11 mouse cellular contexts compared by ENCODE assay signal in genomic region chr10:59425369-59425768, GRCm38 (mm10). TPM values are rescaled to one million over a fixed set of nuclear protein-coding genes. Genes with fewer than 3 reads are reported as not detected.
DNase-seq lines count a peak whose midpoint lies in the region; ATAC-seq lines count a peak whose summit lies in the region.
"Had no signal": no experiment of that assay in that cellular context is flagged by ENCODE, and none has a peak within 500 bp of the region (broad histone marks: within the 10 kb centered on the region; RNA-seq: fewer than 3 reads in every experiment).

No protein-coding gene starts in this region.

- peaks cover 71% of the 10 kb centered on the region for H3K4me1 ChIP-seq in megakaryocyte, embryonic 14.5 days
- no peaks in the 10 kb centered on the region for H3K4me1 ChIP-seq in hindbrain, embryonic 16.5 days (ENCODE audit: control insufficient read depth, insufficient read depth, low read depth, low read length)
- peaks cover 10% of the 10 kb centered on the region; the same call in 1 of the 2 replicates for H3K4me1 ChIP-seq in intestine, embryonic 15.5 days (replicated peaks)

- no peaks in the 10 kb centered on the region for H3K9me3 ChIP-seq in megakaryocyte, embryonic 14.5 days
- no peaks in the 10 kb centered on the region for H3K9me3 ChIP-seq in hindbrain, embryonic 16.5 days (ENCODE audit: control insufficient read depth, low read length)
- H3K9me3 ChIP-seq in intestine, embryonic 15.5 days, result no peaks in the 10 kb centered on the region
- H3K9me3 ChIP-seq: G1E had no signal

- H3K4me3 ChIP-seq in megakaryocyte, embryonic 14.5 days (replicated peaks), result peak overlapping the region; percentile 40
- H3K4me3 ChIP-seq in hindbrain, embryonic 16.5 days (ENCODE audit: low read length), result no peak overlapping the region
- H3K4me3 ChIP-seq in intestine, embryonic 15.5 days (replicated peaks), result no peak overlapping the region

- peaks cover 60% of the 10 kb centered on the region for H3K36me3 ChIP-seq in megakaryocyte, embryonic 14.5 days (replicated peaks; ENCODE audit: low read length)
- no peaks in the 10 kb centered on the region for H3K36me3 ChIP-seq in hindbrain, embryonic 16.5 days (ENCODE audit: control insufficient read depth, insufficient read depth, low read length)
- H3K36me3 ChIP-seq in intestine, embryonic 15.5 days, result no peaks in the 10 kb centered on the region
- H3K36me3 ChIP-seq: G1E had no signal

- no peaks in the 10 kb centered on the region for H3K27me3 ChIP-seq in megakaryocyte, embryonic 14.5 days (replicated peaks)
- no peaks in the 10 kb centered on the region for H3K27me3 ChIP-seq in hindbrain, embryonic 16.5 days (replicated peaks; ENCODE audit: control insufficient read depth, insufficient read depth, low read length)
- H3K27me3 ChIP-seq in intestine, embryonic 15.5 days (replicated peaks), result no peaks in the 10 kb centered on the region

- H3K4me2 ChIP-seq in hindbrain, embryonic 16.5 days (ENCODE audit: low read length), result no peak overlapping the region
- H3K4me2 ChIP-seq in intestine, embryonic 15.5 days (replicated peaks), result no peak overlapping the region

- H3K27ac ChIP-seq in hindbrain, embryonic 16.5 days (ENCODE audit: low read depth, low read length), result no peak overlapping the region
- no peak overlapping the region for H3K27ac ChIP-seq in intestine, embryonic 15.5 days

- 75% methylated on average over 7 of the region's 7 CpGs for WGBS in hindbrain, embryonic 16.5 days
- WGBS in intestine, embryonic 15.5 days, result 82% methylated on average over 7 of the region's 7 CpGs

- peak; percentile 77 to 86 for DNase-seq in cerebellum, postnatal 25 days
- DNase-seq in heart, postnatal 4 days, result peak; percentile 78
- DNase-seq in left cerebral cortex, adult 8-10 months (ENCODE audit: low spot score in 2 of 2), result no peak
- DNase-seq: embryo, embryonic 11 days had no signal

- ATAC-seq in megakaryocyte, adult 5-6 weeks (ENCODE audit: poor library complexity, severe bottlenecking), result no peak
- ATAC-seq in megakaryocyte progenitor cell, adult 5-6 weeks (replicated peaks; ENCODE audit: poor library complexity), result peak; percentile 48; the same call in 1 of the 2 replicates
- no peak for ATAC-seq in hindbrain, embryonic 16.5 days
- ATAC-seq in intestine, embryonic 15.5 days, result no peak

- no peak overlapping the region for H3K9ac ChIP-seq in hindbrain, embryonic 16.5 days (ENCODE audit: low read depth, low read length)
- H3K9ac ChIP-seq in intestine, embryonic 15.5 days, result no peak overlapping the region

RNA-seq across cellular contexts. Expression of gene Oit3, which starts 16.2 kb away (rescaled TPM):
- polyA plus RNA-seq in megakaryocyte, embryonic 14.5 days (2012; ENCODE audit: insufficient read depth, low replicate concordance), result 1.3 TPM in 1 of 2 replicates, not detected in the other
- total RNA-seq in megakaryocyte, adult 5-6 weeks (2015), result 0.50 and 1.2 TPM in 2 replicates
- 0.66 and 7.1 TPM in 2 replicates for total RNA-seq in megakaryocyte, adult 5-6 weeks (2017)
- total RNA-seq in heart, postnatal 4 days (2021), result under 1 TPM; 0.79 to 0.99 TPM
- 1.0 TPM in 1 of 2 replicates, not detected in the other for total RNA-seq in megakaryocyte progenitor cell, adult 5-6 weeks (2015)
- total RNA-seq in megakaryocyte progenitor cell, adult 5-6 weeks (2017), result 0.21 TPM in 1 of 2 replicates, not detected in the other
- polyA plus RNA-seq in hindbrain, embryonic 16.5 days (2015; fragmentation: Nextera tagmentation; extraction: Ambion mirVana), result 0.20 and 0.48 TPM in 2 replicates
- 1.6 and 1.9 TPM in 2 replicates for polyA plus RNA-seq in intestine, embryonic 15.5 days (2015; fragmentation: Nextera tagmentation; extraction: Ambion mirVana)
- total RNA-seq in left cerebral cortex, adult 8-10 months (2022), result under 1 TPM; 0.13 to 0.72 (median 0.19) TPM
- polyA plus RNA-seq: G1E had no signal

RNA-seq across cellular contexts. Expression of gene Pla2g12b, which starts 21.9 kb away (rescaled TPM):
- polyA plus RNA-seq in megakaryocyte, embryonic 14.5 days (2012; ENCODE audit: insufficient read depth, low replicate concordance), result not detected in 2 replicates
- not detected in 2 replicates for total RNA-seq in megakaryocyte, adult 5-6 weeks (2015)
- not detected in 2 replicates for total RNA-seq in megakaryocyte, adult 5-6 weeks (2017)
- total RNA-seq in heart, postnatal 4 days (2021), result under 1 TPM; 0.25 to 0.41 TPM
- total RNA-seq in megakaryocyte progenitor cell, adult 5-6 weeks (2015), result not detected in 2 replicates
- total RNA-seq in megakaryocyte progenitor cell, adult 5-6 weeks (2017), result not detected in 2 replicates
- polyA plus RNA-seq in hindbrain, embryonic 16.5 days (2015; fragmentation: Nextera tagmentation; extraction: Ambion mirVana), result not detected in 2 replicates
- 38.8 and 43.5 TPM in 2 replicates for polyA plus RNA-seq in intestine, embryonic 15.5 days (2015; fragmentation: Nextera tagmentation; extraction: Ambion mirVana)
- not detected for total RNA-seq in left cerebral cortex, adult 8-10 months (2022)
- total RNA-seq: G1E; left cerebral cortex, postnatal 25 days had no signal
- polyA plus RNA-seq: G1E had no signal

RNA-seq across cellular contexts. Expression of gene Gm10273, which starts 29.9 kb away (rescaled TPM):
- 0.54 TPM in 1 of 2 replicates, not detected in the other for polyA plus RNA-seq in megakaryocyte, embryonic 14.5 days (2012; ENCODE audit: insufficient read depth, low replicate concordance)
- 33.3 and 39.3 TPM in 2 replicates for total RNA-seq in megakaryocyte, adult 5-6 weeks (2015)
- 25.7 and 55.3 TPM in 2 replicates for total RNA-seq in megakaryocyte, adult 5-6 weeks (2017)
- total RNA-seq in heart, postnatal 4 days (2021), result 100 to 1,000 TPM; 134 to 144 TPM
- total RNA-seq in megakaryocyte progenitor cell, adult 5-6 weeks (2015), result 67.4 and 68.7 TPM in 2 replicates
- total RNA-seq in megakaryocyte progenitor cell, adult 5-6 weeks (2017), result 51.9 and 123 TPM in 2 replicates
- 3.1 and 13.3 TPM in 2 replicates for polyA plus RNA-seq in hindbrain, embryonic 16.5 days (2015; fragmentation: Nextera tagmentation; extraction: Ambion mirVana)
- 3.5 and 5.7 TPM in 2 replicates for polyA plus RNA-seq in intestine, embryonic 15.5 days (2015; fragmentation: Nextera tagmentation; extraction: Ambion mirVana)
- 10 to 100 TPM; 21.7 to 56.4 (median 45.6) TPM for total RNA-seq in left cerebral cortex, adult 8-10 months (2022)

Comparison
In these comparisons a context has a peak if more than half of its experiments do, and no peak if none do; other contexts are left out.
1. DNase-seq: peak in cerebellum, postnatal 25 days (2 of 2) and heart, postnatal 4 days (single experiment); none in left cerebral cortex, adult 8-10 months (0 of 2).